Mouse (Mus musculus) embryonic fibroblast, embryonic 13.5 days (primary cell): ENCODE results near the gene Lhfpl2. TPM values are rescaled to one million over a fixed set of nuclear protein-coding genes. Genes with fewer than 3 reads are reported as not detected.

Experiments used
- H3K27ac ChIP-seq: 2 replicates; pipeline ENCODE4 v1.5.1; 2012; ENCODE audit warnings: low read length, control low read depth, inconsistent platforms; ENCODE audit not compliant: insufficient read depth
- H3K4me1 ChIP-seq: 2 replicates; pipeline ENCODE4 v1.6.1; 2011; ENCODE audit warnings: low read length; ENCODE audit not compliant: control insufficient read depth, insufficient read depth
- H3K4me3 ChIP-seq: 2 replicates; pipeline ENCODE4 v1.5.1; 2011; ENCODE audit warnings: mild to moderate bottlenecking, control low read depth, low read length; ENCODE audit not compliant: insufficient read depth
- CTCF ChIP-seq: IDR thresholded peaks from 2 replicates; pipeline ENCODE4 v1.5.1; 2011; ENCODE audit warnings: mild to moderate bottlenecking, control low read depth, low read length, moderate library complexity, borderline replicate concordance; ENCODE audit not compliant: insufficient read depth
- POLR2A ChIP-seq: IDR thresholded peaks from 2 replicates; pipeline ENCODE4 v1.6.1; 2011; ENCODE audit warnings: low read depth, mild to moderate bottlenecking, control low read depth, low read length, moderate library complexity
- polyA plus RNA-seq: library from polyadenylated mRNA; stranded (reverse); fragments of >200 nt; gene quantifications from 2 replicates; pipeline ENCODE4 v1.2.4, GENCODE M21; 2011; ENCODE audit warnings: low read depth; ENCODE audit not compliant: missing spikeins, insufficient read length

The Lhfpl2 gene
- polyA plus RNA-seq, 1 experiment = 60.3 TPM

DNA sequence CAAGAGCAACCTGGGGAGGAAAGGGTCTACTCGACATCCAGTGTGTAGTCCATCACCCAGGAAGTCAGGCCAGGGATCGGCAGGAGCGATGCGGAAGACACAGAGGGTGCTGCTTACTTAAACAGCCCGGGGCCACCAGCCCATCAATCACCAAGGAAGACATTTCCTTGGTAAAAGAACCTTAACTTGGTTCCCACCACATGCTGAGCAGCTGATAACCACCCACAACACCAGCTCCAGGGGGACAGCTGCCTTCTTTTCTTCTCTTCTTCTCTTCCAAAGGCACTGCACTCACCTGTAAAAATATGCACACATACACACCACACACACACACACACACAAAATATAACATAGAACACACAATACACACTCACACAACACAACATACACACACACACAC is 183.3 kb downstream of the Lhfpl2 start:
- Histone ChIP-seq H3K27ac (no peak overlapping the region), H3K4me3 (no peak overlapping the region), H3K4me1 (no peaks in the 10 kb centered on the region)
- TF ChIP-seq CTCF = no peak
- no peak for TF ChIP-seq POLR2A

DNA sequence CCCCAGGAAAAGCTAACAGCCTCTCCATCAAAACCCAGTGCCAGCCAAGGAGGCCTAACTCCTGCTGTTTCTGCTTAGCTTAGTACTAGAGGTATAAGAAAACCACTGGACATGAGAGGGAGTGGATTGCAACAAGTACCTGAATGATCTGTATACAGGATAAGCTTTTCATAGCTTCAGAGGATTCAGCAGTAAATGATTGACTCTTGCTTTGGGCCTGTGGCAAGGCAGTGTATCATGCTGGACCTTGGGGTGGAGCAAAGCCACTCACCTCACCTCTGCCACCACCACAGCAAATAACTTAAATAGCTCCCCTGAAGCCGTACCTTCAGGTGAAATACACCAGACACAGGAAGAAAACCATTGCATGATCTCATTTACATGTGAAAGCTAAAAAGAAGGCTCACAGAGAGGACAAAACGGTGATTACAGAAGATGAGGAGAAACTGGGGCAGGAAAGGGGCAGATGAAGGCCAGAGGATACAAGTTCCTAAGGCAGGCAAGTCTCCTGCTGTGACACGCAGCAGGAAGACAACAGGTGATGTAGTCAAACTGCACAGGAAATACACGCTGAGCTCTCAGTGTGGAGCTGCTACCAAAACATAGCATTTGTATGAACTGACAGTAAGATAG is 184.4 kb downstream of the Lhfpl2 start:
- TF ChIP-seq POLR2A = no peak
- no peak for TF ChIP-seq CTCF
- Histone ChIP-seq H3K27ac (no peak overlapping the region), H3K4me1 (no peaks in the 10 kb centered on the region), H3K4me3 (no peak overlapping the region)

GRCm38 (mm10) chr13:94242897-94243296 is 185.3 kb downstream of the Lhfpl2 start:
- no peak overlapping the region for H3K4me3 ChIP-seq
- no peaks in the 10 kb centered on the region for H3K4me1 ChIP-seq
- TF ChIP-seq POLR2A = no peak
- TF ChIP-seq CTCF = no peak
- H3K27ac ChIP-seq = no peak overlapping the region

Other genes with a start within 250 kb of the Lhfpl2 start
- gene Scamp1, start 228.1 kb downstream of the Lhfpl2 start, polyA plus RNA-seq = 29.0 and 35.6 TPM in 2 replicates